Mouse (Mus musculus) cerebellum, adult (tissue): Measurements from ENCODE around the gene Prkar2b.

Experiments
- ATAC-seq: cut with Nextera tagmentation; 2 replicates; pipeline ENCODE4 v1.9.2; 2017; ENCODE audit warnings: mild to moderate bottlenecking, moderate library complexity, mixed read lengths; ENCODE audit not compliant: insufficient number of reproducible peaks, low FRiP score, low TSS enrichment

The Prkar2b gene

GRCm38 (mm10) chr12:32060247-32061089 is 628 bp downstream of the Prkar2b start:
- no peak; the same call in 1 of the 2 replicates for ATAC-seq

- no peak for ATAC-seq
Observed at GRCm38 (mm10) chr12:32059707-32060106, 1.4 kb downstream of the Prkar2b start.

- ATAC-seq = no peak
Observed at GRCm38 (mm10) chr12:32059135-32059534, 2.0 kb downstream of the Prkar2b start.

GRCm38 (mm10) chr12:32057461-32058199 is 3.5 kb downstream of the Prkar2b start:
- ATAC-seq = no peak

GRCm38 (mm10) chr12:32055797-32056196 is 5.3 kb downstream of the Prkar2b start:
- ATAC-seq = no peak

GRCm38 (mm10) chr12:32054476-32055166 is 6.5 kb downstream of the Prkar2b start:
- no peak for ATAC-seq

- no peak for ATAC-seq
Observed at GRCm38 (mm10) chr12:32053637-32054366, 7.3 kb downstream of the Prkar2b start.

- ATAC-seq = no peak
Observed at GRCm38 (mm10) chr12:32052882-32053281, 8.2 kb downstream of the Prkar2b start.

- ATAC-seq = no peak
Observed at GRCm38 (mm10) chr12:32050165-32050564, 10.9 kb downstream of the Prkar2b start.

GRCm38 (mm10) chr12:32045566-32046330 is 15.3 kb downstream of the Prkar2b start:
- no peak for ATAC-seq

- ATAC-seq = no peak
Observed at GRCm38 (mm10) chr12:32044487-32045134, 16.5 kb downstream of the Prkar2b start.

GRCm38 (mm10) chr12:32033536-32033935 is 27.6 kb downstream of the Prkar2b start:
- ATAC-seq = no peak

- no peak for ATAC-seq
Observed at GRCm38 (mm10) chr12:32032917-32033316, 28.2 kb downstream of the Prkar2b start.

GRCm38 (mm10) chr12:32018376-32018750 is 42.7 kb downstream of the Prkar2b start:
- no peak for ATAC-seq

GRCm38 (mm10) chr12:32017636-32018375 is 43.3 kb downstream of the Prkar2b start:
- no peak for ATAC-seq

GRCm38 (mm10) chr12:32016472-32016871 is 44.6 kb downstream of the Prkar2b start:
- ATAC-seq = no peak

GRCm38 (mm10) chr12:32015268-32015769 is 45.8 kb downstream of the Prkar2b start:
- ATAC-seq = 0 out of 2 replicates have a peak, but pooled peaks have one; percentile 24

- ATAC-seq = no peak
Observed at GRCm38 (mm10) chr12:32014811-32015210, 46.3 kb downstream of the Prkar2b start.
